Mouse (Mus musculus) thymus, postnatal 36 days (tissue): ENCODE results near the gene Myh14.
"Not testable (repeated sequence)": the region's sequence is repeated elsewhere in the genome, so short reads cannot be mapped to it uniquely, and the experiment has no call there.

Experiments used
- DNase-seq, 2 experiments: peaks; one replicate each; pipeline ENCODE4 v3.0.0; 2022; ENCODE audit warnings: mixed read lengths in 2 of 2

The Myh14 gene

DNA sequence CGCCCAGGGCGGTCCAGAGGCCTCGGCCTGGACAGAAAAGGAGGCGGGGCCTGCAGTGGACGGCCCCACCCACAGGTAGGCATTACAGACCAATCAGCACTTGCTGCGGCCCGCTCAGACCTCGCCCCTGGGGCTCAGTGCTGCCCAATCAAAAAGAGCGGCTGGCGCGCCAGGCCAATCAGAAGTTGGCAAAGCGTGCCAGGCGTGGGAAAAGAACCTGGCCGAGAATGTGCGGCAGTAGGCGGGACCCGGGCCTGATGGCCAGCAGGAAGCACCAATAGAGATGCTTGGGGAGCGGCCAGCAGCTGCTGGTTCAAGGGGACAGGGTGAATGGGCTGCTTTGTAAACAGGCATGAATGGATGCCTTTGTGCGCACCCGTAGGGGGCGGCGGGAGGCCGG lies at the start of gene Myh14:
TSS of gene Myh14 (minus strand) at position 41 of the 400 bp plus-strand sequence.
- DNase-seq: peak; percentile 7 to 32

GRCm38 (mm10) chr7:44709881-44710280 lies 39.2 kb upstream of the Myh14 start:
- no peak for DNase-seq

DNA sequence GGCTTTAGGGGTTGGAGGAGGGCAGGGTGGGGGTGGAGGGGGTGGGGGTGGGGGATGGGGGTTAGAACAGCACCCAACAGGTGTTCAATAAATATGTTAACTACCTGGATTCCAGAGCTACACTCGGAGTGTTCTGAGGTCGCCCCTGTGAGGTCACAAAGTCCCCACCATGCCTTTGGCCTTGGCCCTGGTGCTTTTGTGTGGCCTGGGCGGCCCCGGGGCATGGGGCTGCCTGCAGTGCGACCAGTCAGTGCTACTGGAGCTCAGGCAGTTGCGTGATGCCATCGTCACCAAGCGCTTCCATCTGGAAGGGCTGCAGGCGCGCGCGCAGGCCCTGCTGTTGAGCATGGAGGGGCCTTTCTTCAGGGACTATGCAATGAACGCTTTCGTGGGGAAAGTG lies 37.9 kb upstream of the Myh14 start, which contains the start of gene Izumo2:
TSS of gene Izumo2 (plus strand) at position 169 of the 400 bp plus-strand sequence.
- no peak for DNase-seq

DNA sequence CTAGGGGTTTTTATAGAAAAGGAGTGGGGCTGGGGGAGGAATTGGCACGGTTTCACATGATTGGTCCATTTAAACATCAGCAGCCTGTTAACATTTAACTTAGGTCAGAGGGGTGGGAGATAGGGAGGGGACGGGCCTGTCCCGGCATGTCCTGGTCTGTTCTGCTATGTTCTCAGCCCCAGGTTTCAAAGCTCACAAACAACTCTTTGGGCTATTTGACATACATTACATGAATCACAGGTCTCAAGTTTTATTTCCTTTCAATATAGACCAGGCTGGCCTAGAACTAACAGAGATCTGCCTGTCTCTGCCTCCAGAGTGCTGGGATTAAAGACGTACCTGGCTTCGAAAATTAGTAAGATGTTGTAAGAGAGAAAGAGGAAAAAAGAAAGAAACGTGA lies 37.5 kb upstream of the Myh14 start:
- DNase-seq: not testable (repeated sequence)

GRCm38 (mm10) chr7:44707169-44707675 lies 36.6 kb upstream of the Myh14 start:
- DNase-seq: no peak

GRCm38 (mm10) chr7:44706322-44706721 lies 35.7 kb upstream of the Myh14 start:
- no peak for DNase-seq

GRCm38 (mm10) chr7:44705086-44705485 lies 34.4 kb upstream of the Myh14 start:
- DNase-seq: no peak

DNA sequence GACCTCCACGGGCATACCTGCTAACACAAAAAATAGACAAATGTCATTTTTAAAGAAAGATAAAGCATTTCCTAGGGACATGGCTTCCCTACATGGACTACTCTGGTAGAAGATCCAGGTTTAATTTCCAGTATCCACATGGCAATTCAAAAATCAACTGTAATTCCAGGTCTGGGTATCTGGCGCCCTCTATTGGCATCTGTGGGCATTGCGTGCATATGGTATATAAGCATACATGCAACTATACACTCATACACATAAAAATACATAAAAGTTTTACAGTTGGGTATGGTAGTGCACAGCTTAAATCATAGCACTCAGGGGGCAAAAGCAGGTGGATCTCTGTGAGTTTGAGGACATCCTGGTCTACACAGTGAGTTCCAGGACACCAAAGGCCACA lies 33.7 kb upstream of the Myh14 start:
- peak in 1 of 2 experiments; percentile 16 for DNase-seq

- no peak for DNase-seq
These were observed 32.3 kb upstream of the Myh14 start for GRCm38 (mm10) chr7:44702985-44703384.

DNA sequence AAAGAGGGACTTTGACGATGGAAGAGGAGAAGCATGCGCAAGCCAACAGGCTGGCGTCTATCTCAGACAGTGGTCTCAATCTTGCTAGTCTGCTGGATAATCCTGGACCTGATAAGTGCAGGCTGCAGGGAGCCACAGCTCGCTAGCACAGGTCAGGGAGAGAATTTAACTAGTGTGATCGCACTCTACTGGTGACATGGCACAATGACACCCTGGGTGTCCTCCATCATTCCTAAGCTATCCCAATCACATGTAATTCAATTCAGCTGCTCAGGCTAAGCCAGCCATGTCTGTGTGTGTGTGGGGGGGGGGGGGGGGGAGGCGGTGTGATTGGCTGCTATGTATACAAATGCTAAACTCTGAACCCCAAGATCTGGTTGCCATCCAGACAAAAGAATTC lies 31.3 kb upstream of the Myh14 start:
- no peak for DNase-seq

- DNase-seq: no peak
These were observed 27.3 kb upstream of the Myh14 start for GRCm38 (mm10) chr7:44697980-44698379.

- peak in 1 of 2 experiments; percentile 7 for DNase-seq
These were observed 26.6 kb upstream of the Myh14 start for GRCm38 (mm10) chr7:44697191-44697710.

DNA sequence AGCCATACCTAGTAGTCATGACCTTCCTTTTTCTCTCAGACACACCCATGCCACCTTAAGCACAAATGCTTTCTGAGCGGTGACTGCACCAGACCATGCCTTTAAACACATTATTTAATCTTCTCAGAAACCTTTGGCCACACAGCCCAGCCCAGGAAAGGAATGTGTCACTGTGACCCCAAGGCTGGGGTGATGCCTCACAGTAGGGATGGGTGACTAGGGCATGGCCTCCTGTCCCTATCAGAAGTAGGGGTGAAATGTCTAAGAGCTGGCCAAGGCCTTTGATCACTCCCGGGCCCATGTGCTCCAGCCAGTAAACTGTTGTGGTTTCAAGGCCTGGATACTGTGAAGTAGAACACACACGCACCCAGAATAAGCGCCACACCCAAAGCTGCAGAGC lies 24.6 kb upstream of the Myh14 start:
- no peak for DNase-seq

DNA sequence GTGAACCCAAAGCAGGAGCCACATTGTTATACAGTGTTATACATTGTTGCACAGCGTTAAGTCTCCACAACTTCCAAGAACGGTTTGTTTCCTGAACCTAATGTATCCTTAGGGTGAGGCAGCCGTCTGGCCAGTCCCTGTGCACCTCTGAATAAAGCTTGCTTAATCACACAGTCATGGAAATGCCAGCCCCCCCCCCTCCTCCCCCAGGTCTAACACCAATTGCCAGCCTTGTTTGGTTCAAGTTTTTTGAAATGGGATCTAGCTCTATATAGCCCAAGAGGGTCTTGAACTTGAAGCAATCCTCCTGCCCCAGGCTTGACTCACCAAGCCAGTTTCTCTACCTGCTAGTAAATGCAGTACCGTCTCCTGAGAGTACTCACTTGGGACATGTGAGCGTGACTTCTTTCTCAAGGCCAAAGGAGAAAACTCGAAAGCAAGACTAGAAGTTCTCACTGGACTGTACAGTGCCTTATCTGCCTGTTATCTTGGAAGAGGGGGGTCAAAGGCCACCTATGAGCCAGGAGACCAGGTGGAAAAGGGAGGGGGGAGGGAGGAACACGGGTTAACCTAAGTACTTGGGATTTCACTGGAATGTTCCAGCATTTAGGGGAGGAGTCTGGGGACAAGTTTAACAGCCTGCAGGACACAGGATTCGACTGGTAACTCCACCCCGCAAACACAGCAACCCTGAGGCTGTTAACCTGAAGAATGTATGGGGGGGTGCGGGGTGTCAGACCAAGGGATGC lies 23.0 kb upstream of the Myh14 start:
- DNase-seq: no peak

- DNase-seq: no peak
These were observed 18.7 kb upstream of the Myh14 start for GRCm38 (mm10) chr7:44689331-44689730.

DNA sequence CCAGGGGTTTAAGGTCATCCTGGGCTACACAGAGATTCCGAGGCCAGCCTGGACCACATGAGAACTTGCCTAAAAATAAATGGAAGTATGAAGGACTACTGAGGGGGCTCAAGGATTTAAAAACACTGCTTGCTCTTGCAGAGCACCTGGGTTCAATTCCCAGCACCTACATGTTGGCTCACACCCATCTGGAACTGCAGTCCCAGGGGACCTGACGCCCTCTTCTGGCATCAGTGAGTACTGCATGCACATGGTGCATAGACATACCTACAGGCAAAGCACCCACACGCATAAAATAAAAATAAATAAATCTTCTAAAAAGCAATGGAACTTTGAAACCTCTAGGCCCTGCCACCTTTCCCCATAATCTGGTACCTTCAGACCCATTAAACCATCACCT lies 18.2 kb upstream of the Myh14 start:
- DNase-seq: no peak

DNA sequence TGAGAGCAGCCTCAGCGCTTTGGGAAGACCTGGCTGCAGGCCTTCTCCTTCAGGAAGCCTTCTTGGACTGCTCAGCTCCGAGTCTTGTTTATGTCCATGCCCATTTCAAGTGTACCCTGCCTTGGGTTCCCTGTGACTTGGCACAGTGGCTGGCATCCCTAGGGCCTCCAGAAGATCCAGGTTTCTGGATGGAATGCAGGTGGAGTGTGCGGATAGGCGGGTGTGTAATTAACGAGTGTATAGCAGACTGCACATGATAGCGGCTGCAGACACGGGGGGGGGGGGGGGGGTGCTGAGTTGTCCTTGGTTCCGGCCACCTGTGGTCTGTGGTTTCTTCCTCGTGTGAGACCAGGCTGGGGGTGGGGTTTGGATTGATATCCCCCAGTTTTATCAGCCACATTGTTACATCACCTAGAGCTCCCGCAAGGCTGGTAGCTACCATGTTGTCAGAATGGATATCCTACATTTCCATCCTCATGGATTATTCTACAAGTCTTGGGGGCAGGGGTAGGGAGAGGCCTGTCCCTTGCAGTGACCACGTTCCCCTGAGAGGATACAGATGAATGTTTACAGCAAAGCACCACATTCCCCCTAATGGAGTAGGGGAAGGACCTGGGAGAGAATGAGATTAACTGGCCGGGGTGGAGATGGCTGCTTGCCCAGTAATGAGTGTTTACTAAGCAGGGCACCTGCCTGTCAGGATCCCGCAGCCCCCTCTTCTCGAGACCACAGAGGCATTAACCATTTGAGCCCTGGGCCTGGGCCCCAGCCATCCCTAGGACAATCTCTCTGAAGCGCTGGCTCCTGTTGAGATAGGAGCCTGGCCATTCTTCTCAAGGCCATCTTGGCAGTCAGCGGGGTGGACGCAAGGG lies 15.1 kb upstream of the Myh14 start:
- no peak for DNase-seq

- DNase-seq: no peak
These were observed 13.0 kb upstream of the Myh14 start for GRCm38 (mm10) chr7:44683656-44684055.

GRCm38 (mm10) chr7:44676611-44677010 lies 6.0 kb upstream of the Myh14 start:
- no peak for DNase-seq

GRCm38 (mm10) chr7:44676126-44676525 lies 5.5 kb upstream of the Myh14 start:
- no peak for DNase-seq

DNA sequence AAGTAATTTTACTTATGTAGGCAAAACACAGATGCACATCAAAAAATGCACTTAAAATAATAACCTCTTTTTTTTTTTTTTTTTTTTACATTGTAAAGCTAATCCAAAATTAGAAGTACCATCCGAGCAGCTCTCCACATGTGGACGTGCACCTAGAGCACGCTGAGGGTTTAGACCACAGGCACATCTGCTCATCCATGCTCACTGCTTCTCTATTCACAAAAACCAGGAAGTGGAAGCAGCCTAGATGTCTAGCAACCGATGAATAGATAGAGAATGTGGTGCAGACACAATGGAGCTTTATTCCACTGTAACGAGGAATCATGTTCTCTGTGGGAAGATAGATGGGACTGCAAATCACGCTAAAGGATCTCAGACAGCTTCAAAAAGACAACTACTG lies 4.5 kb upstream of the Myh14 start:
- DNase-seq: no peak

GRCm38 (mm10) chr7:44674511-44674910 lies 3.9 kb upstream of the Myh14 start:
- no peak for DNase-seq

- no peak for DNase-seq
These were observed 1.6 kb upstream of the Myh14 start for GRCm38 (mm10) chr7:44672193-44672592.

DNA sequence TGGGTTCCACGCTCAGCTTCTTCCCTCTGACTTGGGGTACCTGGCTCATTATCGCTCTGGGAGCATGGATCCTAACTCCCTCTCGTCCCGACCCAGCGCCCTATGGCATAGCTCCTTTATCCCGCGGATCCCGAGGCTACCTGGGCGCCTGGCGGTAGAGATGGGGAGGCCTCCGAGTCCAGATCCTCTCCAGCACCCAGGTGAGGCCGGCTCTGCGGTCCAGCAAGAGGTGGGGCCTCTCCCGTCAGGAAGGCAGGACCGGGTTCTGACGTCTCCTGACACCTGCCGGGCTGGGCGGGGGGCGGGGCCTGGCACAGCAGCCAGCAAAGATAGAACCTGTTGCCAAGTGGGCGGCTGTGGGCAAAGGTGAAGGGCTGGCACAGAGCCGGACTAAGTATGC lies 1.5 kb downstream of the Myh14 start:
- DNase-seq: no peak
